Mouse (Mus musculus) forebrain, embryonic 12.5 days (tissue): ENCODE measurements around the gene Rab6b. TPM values are rescaled to one million over a fixed set of nuclear protein-coding genes. Genes with fewer than 3 reads are reported as not detected.
"Not testable (repeated sequence)": the region's sequence is repeated elsewhere in the genome, so short reads cannot be mapped to it uniquely, and the experiment has no call there.

Experiments
- ATAC-seq: fragments of 200-750 bp; cut with Nextera tagmentation; 2 replicates; pipeline ENCODE4 v1.8.0; 2017; ENCODE audit warnings: moderate TSS enrichment; ENCODE audit not compliant: low FRiP score
- H3K27ac ChIP-seq: fragments of 300-500 bp; sonication (generic); 2 replicates; pipeline ENCODE4 v1.5.1; 2016; ENCODE audit warnings: mild to moderate bottlenecking
- H3K27me3 ChIP-seq: fragments of 300-500 bp; sonication (generic); 2 replicates; pipeline ENCODE4 v1.6.1; 2016; ENCODE audit warnings: mild to moderate bottlenecking
- H3K36me3 ChIP-seq: fragments of 300-500 bp; sonication (generic); replicated peaks from 2 replicates; pipeline ENCODE4 v1.6.1; 2016; ENCODE audit warnings: mild to moderate bottlenecking
- H3K4me1 ChIP-seq: fragments of 300-500 bp; sonication (generic); 2 replicates; pipeline ENCODE4 v1.6.1; 2016
- H3K4me2 ChIP-seq: fragments of 300-500 bp; sonication (generic); 2 replicates; pipeline ENCODE4 v1.6.1; 2016; ENCODE audit warnings: mild to moderate bottlenecking, moderate library complexity
- H3K4me3 ChIP-seq: fragments of 300-500 bp; sonication (generic); replicated peaks from 2 replicates; pipeline ENCODE4 v1.5.1; 2016; ENCODE audit warnings: mild to moderate bottlenecking
- H3K9ac ChIP-seq: fragments of 300-500 bp; sonication (generic); 2 replicates; pipeline ENCODE4 v1.6.1; 2016; ENCODE audit warnings: mild to moderate bottlenecking
- H3K9me3 ChIP-seq: fragments of 300-500 bp; sonication (generic); 2 replicates; pipeline ENCODE4 v1.6.1; 2016
- WGBS: fragments of 180-500 bp; shearing (Covaris S2); methylation state at CpG from one replicate; pipeline ENCODE4 v1.1.7; 2016; 5-methylcytosine and 5-hydroxymethylcytosine counted together
- polyA plus RNA-seq: library from polyadenylated mRNA; unstranded; fragments of >200 nt; fragmentation: Nextera tagmentation; extraction: Ambion mirVana; gene quantifications from 2 replicates; pipeline ENCODE4 v1.2.1, GENCODE M21; 2016

Rab6b gene
- polyA plus RNA-seq, 1 experiment from 2014 or later = 35.8 TPM

DNA sequence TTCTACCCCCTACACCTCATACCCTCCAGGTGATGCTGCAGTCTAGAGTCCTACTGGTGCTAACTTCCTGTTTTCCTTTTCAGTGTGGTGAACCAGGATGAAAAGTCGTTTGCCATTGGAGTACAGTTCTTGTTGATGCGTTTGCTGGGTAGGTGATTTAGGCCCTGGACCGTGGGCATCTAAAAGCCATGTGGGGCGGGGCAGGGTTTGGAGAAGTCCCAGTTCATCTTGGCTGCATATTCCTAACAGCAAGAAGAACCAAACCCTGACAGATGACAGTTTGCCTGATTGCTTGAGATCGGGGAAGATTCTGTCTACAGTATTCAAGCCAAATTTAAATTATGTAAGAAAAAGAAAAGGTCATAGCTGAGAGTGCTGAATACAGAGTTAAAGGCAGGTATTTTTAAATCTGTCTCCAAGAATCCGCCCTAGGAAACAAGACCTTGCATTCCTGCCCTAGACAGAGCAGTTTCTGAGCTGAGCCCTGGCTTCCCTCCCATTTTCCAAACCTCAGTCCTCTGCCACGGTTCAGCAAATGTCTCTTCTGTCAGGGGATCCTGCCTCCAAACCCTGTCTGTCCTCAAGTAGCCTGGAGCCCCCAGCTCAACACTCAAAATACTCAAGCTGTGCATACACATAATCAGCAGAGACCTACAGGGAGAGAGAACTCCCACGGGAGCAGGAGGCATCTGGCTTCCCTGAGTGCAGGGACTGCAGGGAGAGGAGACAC is 29.2 kb upstream of the Rab6b start:
- no peaks in the 10 kb centered on the region for H3K9me3 ChIP-seq
- 80% methylated on average over 8 of the region's 8 CpGs for WGBS
- no peak overlapping the region for H3K4me2 ChIP-seq
- no peaks in the 10 kb centered on the region for H3K36me3 ChIP-seq
- no peak overlapping the region for H3K27ac ChIP-seq
- no peak overlapping the region for H3K4me3 ChIP-seq
- ATAC-seq = no peak
- H3K4me1 ChIP-seq = no peaks in the 10 kb centered on the region
- no peaks in the 10 kb centered on the region for H3K27me3 ChIP-seq
- no peak overlapping the region for H3K9ac ChIP-seq

GRCm38 (mm10) chr9:103083405-103083804 is 28.2 kb upstream of the Rab6b start:
- Histone ChIP-seq H3K9me3 (no peaks in the 10 kb centered on the region), H3K4me1 (no peaks in the 10 kb centered on the region), H3K27me3 (no peaks in the 10 kb centered on the region), H3K4me3 (no peak overlapping the region), H3K27ac (no peak overlapping the region), H3K9ac (no peak overlapping the region), H3K4me2 (no peak overlapping the region), H3K36me3 (no peaks in the 10 kb centered on the region)
- no peak for ATAC-seq
- WGBS = 75% methylated on average over 3 of the region's 3 CpGs

DNA sequence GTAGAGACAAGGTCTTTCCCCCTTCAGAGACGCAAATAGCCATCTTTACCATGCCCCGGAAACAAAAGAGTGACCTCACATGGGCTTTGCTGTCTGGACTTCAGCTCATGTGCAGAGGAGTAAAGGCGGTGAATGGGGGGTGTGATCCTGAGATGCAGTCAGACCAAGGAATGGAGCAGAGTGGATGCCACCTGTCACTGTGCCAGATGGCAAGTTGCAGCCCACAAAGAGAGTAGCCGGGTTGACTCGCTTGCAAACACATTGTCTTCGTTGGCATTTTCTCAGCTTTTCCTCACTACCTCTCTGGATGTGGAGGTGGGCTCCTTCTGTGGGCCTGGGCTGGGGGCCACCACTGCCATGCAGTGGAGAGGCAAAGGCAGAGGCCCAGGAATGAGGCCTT is 24.9 kb upstream of the Rab6b start:
- WGBS = 86% methylated on average over 6 of the region's 6 CpGs
- no peak overlapping the region for H3K9ac ChIP-seq
- H3K4me3 ChIP-seq = no peak overlapping the region

DNA sequence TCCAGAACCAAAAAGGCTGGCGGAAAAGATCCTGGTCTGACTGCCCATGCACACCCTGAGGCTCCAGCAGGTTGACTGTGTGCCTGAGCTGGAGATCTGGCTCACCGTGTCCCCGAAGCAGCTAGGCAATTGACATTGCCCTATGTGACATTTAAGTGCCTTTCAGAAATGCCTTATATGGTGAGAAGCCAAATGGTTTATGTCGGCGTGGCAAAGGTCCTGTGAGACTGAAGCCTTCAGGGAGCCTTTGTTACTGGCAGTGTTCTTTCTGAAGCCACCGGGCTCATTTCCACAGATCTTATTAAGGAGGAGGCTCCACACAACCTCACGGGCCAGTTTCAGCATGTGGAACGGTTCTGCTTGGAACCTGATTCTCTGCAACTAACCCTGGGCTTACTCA is 24.3 kb upstream of the Rab6b start:
- WGBS = 83% methylated on average over 8 of the region's 8 CpGs

More for the DNA sequence above, 24.9 kb upstream of the Rab6b start:
- Histone ChIP-seq H3K9me3 (no peaks in the 10 kb centered on the region), H3K4me2 (no peak overlapping the region), H3K36me3 (no peaks in the 10 kb centered on the region), H3K27me3 (peaks cover 8% of the 10 kb centered on the region; the same call in 1 of the 2 replicates), H3K4me1 (no peaks in the 10 kb centered on the region), H3K27ac (no peak overlapping the region)
- no peak for ATAC-seq

GRCm38 (mm10) chr9:103088661-103089060 is 22.9 kb upstream of the Rab6b start:
- Histone ChIP-seq H3K4me1 (peaks cover 7% of the 10 kb centered on the region; the same call in 1 of the 2 replicates), H3K27me3 (peaks cover 15% of the 10 kb centered on the region; the same call in 1 of the 2 replicates), H3K27ac (no peak overlapping the region), H3K9ac (no peak overlapping the region), H3K4me3 (no peak overlapping the region), H3K36me3 (no peaks in the 10 kb centered on the region), H3K4me2 (no peak overlapping the region), H3K9me3 (no peaks in the 10 kb centered on the region)
- no peak for ATAC-seq
- 34% methylated on average over 2 of the region's 2 CpGs for WGBS

More for the DNA sequence above, 24.3 kb upstream of the Rab6b start:
- Histone ChIP-seq H3K4me3 (no peak overlapping the region), H3K36me3 (no peaks in the 10 kb centered on the region), H3K4me2 (no peak overlapping the region), H3K27me3 (peaks cover 8% of the 10 kb centered on the region; the same call in 1 of the 2 replicates), H3K27ac (no peak overlapping the region), H3K9me3 (no peaks in the 10 kb centered on the region), H3K4me1 (peaks cover 3% of the 10 kb centered on the region; the same call in 1 of the 2 replicates), H3K9ac (no peak overlapping the region)
- ATAC-seq = no peak

DNA sequence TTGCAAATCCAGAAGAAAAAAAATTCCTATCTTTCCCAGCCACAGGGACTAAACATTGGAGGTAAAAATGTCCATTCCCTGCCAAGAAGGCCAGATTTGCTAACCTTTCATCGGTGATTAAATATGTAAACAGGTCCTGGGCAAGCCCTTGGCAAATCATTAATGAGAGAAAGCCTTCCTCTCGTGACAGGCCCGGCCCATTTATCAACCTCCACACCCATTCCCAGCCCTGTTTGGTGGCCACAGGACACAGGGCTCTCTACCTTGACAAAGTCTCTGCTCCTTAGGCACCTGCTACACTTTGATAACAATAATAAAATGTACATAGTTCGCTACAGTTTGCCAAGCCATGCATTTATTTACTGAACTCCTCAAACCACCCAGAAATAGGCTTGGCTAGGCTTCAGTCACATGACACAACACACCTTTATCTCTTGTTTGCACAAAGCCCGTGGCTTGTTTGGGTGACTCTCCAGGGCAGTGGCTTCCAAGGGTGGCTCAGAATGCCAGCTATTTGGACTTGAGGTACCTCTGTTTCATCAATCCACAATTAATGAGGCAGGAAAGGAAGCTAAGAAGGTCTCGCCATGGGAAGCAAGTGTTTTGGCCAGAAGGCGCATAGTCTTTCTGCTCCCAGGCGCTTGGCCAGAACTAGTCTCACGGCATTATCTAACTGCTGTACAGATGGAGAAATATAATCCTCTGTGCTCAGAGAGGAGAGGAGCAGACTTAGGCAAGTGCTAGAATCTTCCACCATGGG is 21.3 kb upstream of the Rab6b start:
- H3K4me1 ChIP-seq = peaks cover 7% of the 10 kb centered on the region; the same call in 1 of the 2 replicates
- ATAC-seq = no peak
- H3K27me3 ChIP-seq = peaks cover 16% of the 10 kb centered on the region; the same call in 1 of the 2 replicates
- no peak overlapping the region for H3K27ac ChIP-seq
- H3K36me3 ChIP-seq = no peaks in the 10 kb centered on the region
- H3K9me3 ChIP-seq = no peaks in the 10 kb centered on the region
- 86% methylated on average over 9 of the region's 9 CpGs for WGBS
- no peak overlapping the region for H3K4me2 ChIP-seq
- no peak overlapping the region for H3K4me3 ChIP-seq
- H3K9ac ChIP-seq = no peak overlapping the region

DNA sequence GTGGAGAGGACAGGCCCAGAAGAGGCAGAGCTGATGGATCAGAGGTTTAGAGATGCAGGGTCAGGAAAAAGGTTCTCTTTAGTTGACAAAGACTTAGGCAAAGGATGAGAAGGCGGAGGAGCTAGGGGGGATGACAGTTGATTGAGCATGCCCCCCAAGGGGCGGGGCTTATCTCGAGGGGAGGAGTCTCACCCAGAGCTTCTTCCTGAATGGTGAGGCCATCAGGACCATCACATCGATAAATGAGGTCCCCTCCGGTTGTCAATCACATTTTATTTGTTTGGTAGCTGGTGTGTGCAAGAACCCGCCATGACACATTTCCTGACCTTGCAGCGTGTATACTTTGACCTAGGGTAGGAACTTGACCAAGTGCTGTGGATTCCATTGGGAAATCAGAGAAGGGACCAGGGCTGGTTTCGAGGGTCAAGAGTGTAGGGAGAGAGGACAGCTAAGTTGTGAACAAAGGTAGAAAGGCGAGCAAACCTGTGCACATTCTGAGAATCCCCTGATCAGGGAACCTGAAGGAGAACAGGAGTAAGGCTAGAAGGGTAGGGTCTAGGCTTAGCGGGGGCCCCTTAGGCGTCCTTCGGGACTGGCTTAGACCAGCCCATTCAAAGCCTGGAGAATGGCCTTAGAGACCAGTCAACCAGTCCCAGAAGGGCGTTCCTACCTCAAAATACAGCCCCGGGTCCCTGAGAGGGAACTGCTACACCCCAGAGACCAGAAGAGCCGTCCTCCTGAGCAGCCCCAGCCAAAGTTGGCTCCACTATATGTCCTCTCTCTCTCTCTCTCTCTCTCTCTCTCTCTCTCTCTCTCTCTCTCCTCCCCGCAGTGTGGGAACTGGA is 20.3 kb upstream of the Rab6b start:
- no peaks in the 10 kb centered on the region for H3K36me3 ChIP-seq
- H3K4me2 ChIP-seq = no peak overlapping the region
- no peak for ATAC-seq
- no peak overlapping the region for H3K27ac ChIP-seq
- peaks cover 7% of the 10 kb centered on the region; the same call in 1 of the 2 replicates for H3K4me1 ChIP-seq
- H3K27me3 ChIP-seq = peaks cover 16% of the 10 kb centered on the region; the same call in 1 of the 2 replicates
- H3K9ac ChIP-seq = no peak overlapping the region
- 82% methylated on average over 16 of the region's 16 CpGs for WGBS
- H3K4me3 ChIP-seq = no peak overlapping the region
- H3K9me3 ChIP-seq = no peaks in the 10 kb centered on the region

GRCm38 (mm10) chr9:103092248-103092647 is 19.3 kb upstream of the Rab6b start:
- Histone ChIP-seq H3K27ac (no peak overlapping the region), H3K9ac (peak overlapping the region; percentile 59), H3K4me2 (peak overlapping the region; percentile 83), H3K4me3 (peak overlapping the region; percentile 46), H3K36me3 (no peaks in the 10 kb centered on the region), H3K27me3 (peaks cover 16% of the 10 kb centered on the region; the same call in 1 of the 2 replicates), H3K9me3 (no peaks in the 10 kb centered on the region), H3K4me1 (peaks cover 7% of the 10 kb centered on the region; the same call in 1 of the 2 replicates)
- WGBS = under 1% methylated on average over 19 of the region's 19 CpGs
- ATAC-seq = peak; percentile 92

- H3K27me3 ChIP-seq = peaks cover 16% of the 10 kb centered on the region; the same call in 1 of the 2 replicates
- peaks cover 7% of the 10 kb centered on the region; the same call in 1 of the 2 replicates for H3K4me1 ChIP-seq
- H3K9ac ChIP-seq = no peak overlapping the region
- H3K4me2 ChIP-seq = no peak overlapping the region
- no peak overlapping the region for H3K4me3 ChIP-seq
- H3K9me3 ChIP-seq = no peaks in the 10 kb centered on the region
- ATAC-seq = no peak
- H3K36me3 ChIP-seq = no peaks in the 10 kb centered on the region
- 89% methylated on average over 3 of the region's 3 CpGs for WGBS
- no peak overlapping the region for H3K27ac ChIP-seq
Observed at GRCm38 (mm10) chr9:103093681-103094080, 17.9 kb upstream of the Rab6b start.

DNA sequence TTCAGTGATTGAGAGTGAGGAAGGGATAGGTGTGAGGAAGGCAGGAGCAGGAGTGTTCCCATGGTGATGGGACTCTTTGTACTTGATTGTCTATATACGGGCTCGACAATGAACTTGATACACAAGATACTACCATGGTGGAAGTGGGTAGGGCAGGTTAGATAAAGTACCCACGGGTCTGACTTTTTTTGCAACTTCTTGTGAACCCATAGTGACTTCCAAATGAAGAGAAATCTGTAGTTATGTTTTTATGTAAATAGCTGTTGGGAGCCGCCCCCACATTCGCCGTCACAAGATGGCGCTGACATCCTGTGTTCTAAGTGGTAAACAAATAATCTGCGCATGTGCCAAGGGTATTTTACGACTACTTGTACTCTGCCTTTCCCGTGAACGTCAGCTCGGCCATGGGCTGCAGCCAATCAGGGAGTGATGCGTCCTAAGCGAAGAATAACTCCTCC is 3.2 kb upstream of the Rab6b start:
- 13% methylated on average over 9 of the region's 14 CpGs for whole genome bisulfite sequencing
- H3K9me3 ChIP-seq, H3K27ac ChIP-seq, H3K9ac ChIP-seq, H3K36me3 ChIP-seq: not testable (repeated sequence)
- ATAC-seq = peak; percentile 61
- peak overlapping the region; percentile 39 for H3K4me3 ChIP-seq
- peak overlapping the region; percentile 41 for H3K4me2 ChIP-seq
- H3K4me1 ChIP-seq = peaks cover 30% of the 10 kb centered on the region
- H3K27me3 ChIP-seq = peaks cover 14% of the 10 kb centered on the region

DNA sequence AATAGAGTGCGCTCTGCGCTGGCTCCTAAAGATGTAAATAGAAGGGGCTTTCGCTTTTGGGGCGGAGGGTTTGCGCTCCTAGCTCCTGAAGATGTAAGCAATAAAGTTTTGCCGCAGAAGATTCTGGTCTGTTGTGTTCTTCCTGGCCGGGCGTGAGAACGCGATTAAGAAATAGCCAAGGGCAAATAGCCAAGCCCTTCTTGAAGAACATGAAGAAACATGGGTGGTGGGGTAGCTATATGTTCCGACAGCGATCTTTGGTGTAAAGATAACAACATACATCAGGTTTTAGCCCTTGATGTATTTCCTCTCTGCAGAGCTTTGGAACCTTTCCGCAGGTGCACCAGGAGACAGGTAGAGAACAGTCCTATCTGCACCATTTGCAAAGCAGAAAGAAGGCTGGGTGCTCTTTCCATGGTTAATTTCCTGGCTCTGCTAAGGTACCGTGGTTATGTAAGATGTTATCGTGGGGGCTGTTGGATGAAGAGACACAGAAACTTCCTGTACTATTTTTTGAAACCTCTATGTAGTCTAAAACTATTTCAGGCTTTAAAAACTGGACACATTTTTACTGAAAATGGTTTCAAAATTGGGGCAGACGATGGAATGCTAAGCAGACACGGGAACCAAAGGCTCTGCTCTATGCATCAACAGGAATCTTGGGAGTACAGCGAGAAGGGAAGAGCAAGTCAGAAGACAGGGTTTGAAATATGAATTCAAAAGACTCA is 2.5 kb upstream of the Rab6b start:
- H3K36me3 ChIP-seq = no peaks in the 10 kb centered on the region
- H3K4me2 ChIP-seq = peak overlapping the region; percentile 63
- 0 out of 2 replicates have a peak overlapping the region, but pooled peaks have one; percentile 13 for H3K27ac ChIP-seq
- peak overlapping the region; percentile 43 for H3K4me3 ChIP-seq
- peak overlapping the region; percentile 48 for H3K9ac ChIP-seq
- H3K9me3 ChIP-seq = no peaks in the 10 kb centered on the region
- H3K27me3 ChIP-seq = peaks cover 17% of the 10 kb centered on the region
- WGBS = 36% methylated on average over 18 of the region's 18 CpGs
- H3K4me1 ChIP-seq = peaks cover 37% of the 10 kb centered on the region
- ATAC-seq = no peak
